Comparison of ENCODE assay signal across 29 mouse cellular contexts in genomic region chr8:125658926-125659325, GRCm38 (mm10). TPM values are rescaled to one million over a fixed set of nuclear protein-coding genes. Genes with fewer than 3 reads are reported as not detected.
DNase-seq lines count a peak whose midpoint lies in the region; ATAC-seq and TF ChIP-seq lines count a peak whose summit lies in the region.
"Had no signal": no experiment of that assay in that cellular context is flagged by ENCODE, and none has a peak within 500 bp of the region (broad histone marks: within the 10 kb centered on the region; RNA-seq: fewer than 3 reads in every experiment).

No protein-coding gene starts in this region.

- TF ChIP-seq CTCF in hindbrain, postnatal 0 days (IDR thresholded peaks at IDR 0.05; ENCODE audit: low read depth) = no peak

- no peak overlapping the region for H3K4me2 ChIP-seq in hindbrain, embryonic 14.5 days (replicated peaks)
- H3K4me2 ChIP-seq in hindbrain, embryonic 12.5 days (replicated peaks) = no peak overlapping the region
- no peak overlapping the region for H3K4me2 ChIP-seq in hindbrain, postnatal 0 days (ENCODE audit: low read depth, low read length)
- H3K4me2 ChIP-seq: embryonic facial prominence, embryonic 15.5 days; heart, embryonic 11.5 days; intestine, embryonic 15.5 days; limb, embryonic 15.5 days; liver, embryonic 13.5 days; midbrain, embryonic 13.5 days had no signal

- H3K4me3 ChIP-seq in hindbrain, embryonic 10.5 days = no peak overlapping the region
- no peak overlapping the region for H3K4me3 ChIP-seq in hindbrain, embryonic 14.5 days (replicated peaks; ENCODE audit: low read length)
- H3K4me3 ChIP-seq in hindbrain, embryonic 12.5 days = no peak overlapping the region
- H3K4me3 ChIP-seq in hindbrain, postnatal 0 days (ENCODE audit: low read length) = no peak overlapping the region
- H3K4me3 ChIP-seq: embryonic facial prominence, embryonic 10.5 days; embryonic facial prominence, embryonic 15.5 days; intestine, embryonic 15.5 days; limb, embryonic 10.5 days; limb, embryonic 15.5 days; liver, embryonic 13.5 days; midbrain, embryonic 13.5 days had no signal

- H3K9me3 ChIP-seq in hindbrain, embryonic 10.5 days = no peaks in the 10 kb centered on the region
- no peaks in the 10 kb centered on the region for H3K9me3 ChIP-seq in hindbrain, embryonic 14.5 days (ENCODE audit: control insufficient read depth, low read length)
- no peaks in the 10 kb centered on the region for H3K9me3 ChIP-seq in hindbrain, embryonic 12.5 days (replicated peaks)
- H3K9me3 ChIP-seq in hindbrain, postnatal 0 days (ENCODE audit: low read length) = no peaks in the 10 kb centered on the region
- H3K9me3 ChIP-seq: embryonic facial prominence, embryonic 10.5 days; embryonic facial prominence, embryonic 15.5 days; intestine, embryonic 15.5 days; limb, embryonic 10.5 days; limb, embryonic 15.5 days; liver, embryonic 13.5 days; midbrain, embryonic 13.5 days had no signal

- 69% methylated on average over 4 of the region's 4 CpGs for WGBS in hindbrain, embryonic 10.5 days
- whole genome bisulfite sequencing in hindbrain, embryonic 14.5 days = 49% methylated on average over 4 of the region's 4 CpGs
- WGBS in hindbrain, embryonic 12.5 days = 59% methylated on average over 4 of the region's 4 CpGs
- 30% methylated on average over 4 of the region's 4 CpGs for WGBS in hindbrain, postnatal 0 days

- H3K9ac ChIP-seq in hindbrain, embryonic 14.5 days = no peak overlapping the region
- no peak overlapping the region for H3K9ac ChIP-seq in hindbrain, embryonic 12.5 days
- no peak overlapping the region for H3K9ac ChIP-seq in hindbrain, postnatal 0 days (replicated peaks; ENCODE audit: low read length)
- H3K9ac ChIP-seq: embryonic facial prominence, embryonic 15.5 days; intestine, embryonic 15.5 days; limb, embryonic 15.5 days; liver, embryonic 13.5 days; midbrain, embryonic 13.5 days had no signal

- no peak; the same call in 1 of the 2 replicates for ATAC-seq in hindbrain, embryonic 14.5 days (ENCODE audit: low FRiP score)
- peak; percentile 55 for ATAC-seq in hindbrain, embryonic 12.5 days (ENCODE audit: low FRiP score)
- ATAC-seq in hindbrain, postnatal 0 days = no peak
- ATAC-seq: intestine, embryonic 15.5 days; lung, postnatal 0 days had no signal

- H3K4me1 ChIP-seq in hindbrain, embryonic 10.5 days (replicated peaks) = peaks cover 25% of the 10 kb centered on the region
- H3K4me1 ChIP-seq in hindbrain, embryonic 14.5 days (replicated peaks; ENCODE audit: control insufficient read depth, insufficient read depth, low read length) = peaks cover 13% of the 10 kb centered on the region; the same call in 1 of the 2 replicates
- H3K4me1 ChIP-seq in hindbrain, embryonic 12.5 days = peaks cover 8% of the 10 kb centered on the region; the same call in 1 of the 2 replicates
- peaks cover 7% of the 10 kb centered on the region; the same call in 1 of the 2 replicates for H3K4me1 ChIP-seq in hindbrain, postnatal 0 days (ENCODE audit: insufficient read depth, low read length)
- H3K4me1 ChIP-seq: intestine, embryonic 15.5 days; limb, embryonic 10.5 days; liver, embryonic 13.5 days had no signal

- no peaks in the 10 kb centered on the region for H3K36me3 ChIP-seq in hindbrain, embryonic 10.5 days
- H3K36me3 ChIP-seq in hindbrain, embryonic 14.5 days (replicated peaks; ENCODE audit: control insufficient read depth, insufficient read depth) = no peaks in the 10 kb centered on the region
- no peaks in the 10 kb centered on the region for H3K36me3 ChIP-seq in hindbrain, embryonic 12.5 days
- no peaks in the 10 kb centered on the region for H3K36me3 ChIP-seq in hindbrain, postnatal 0 days (ENCODE audit: insufficient read depth, low read length)
- H3K36me3 ChIP-seq: embryonic facial prominence, embryonic 10.5 days; embryonic facial prominence, embryonic 15.5 days; intestine, embryonic 15.5 days; limb, embryonic 10.5 days; limb, embryonic 15.5 days; liver, embryonic 13.5 days; midbrain, embryonic 13.5 days had no signal

- H3K27ac ChIP-seq in hindbrain, embryonic 10.5 days = peak overlapping the region; percentile 40; the same call in 1 of the 2 replicates
- H3K27ac ChIP-seq in hindbrain, embryonic 14.5 days = no peak overlapping the region
- 0 out of 2 replicates have a peak overlapping the region, but pooled peaks have one; percentile 1 for H3K27ac ChIP-seq in hindbrain, embryonic 12.5 days
- peak overlapping the region; percentile 26; the same call in 1 of the 2 replicates for H3K27ac ChIP-seq in hindbrain, postnatal 0 days
- H3K27ac ChIP-seq: embryonic facial prominence, embryonic 10.5 days; embryonic facial prominence, embryonic 15.5 days; intestine, embryonic 15.5 days; kidney, postnatal 0 days; limb, embryonic 10.5 days; limb, embryonic 15.5 days; liver, embryonic 13.5 days; macrophage; midbrain, embryonic 13.5 days; stomach, postnatal 0 days had no signal

- 0 out of 2 replicates have a peak, but pooled peaks cover 3% of the 10 kb centered on the region for H3K27me3 ChIP-seq in hindbrain, embryonic 10.5 days (ENCODE audit: insufficient read depth, poor library complexity, severe bottlenecking)
- H3K27me3 ChIP-seq in hindbrain, embryonic 14.5 days (ENCODE audit: control insufficient read depth, insufficient read depth, low read length) = no peaks in the 10 kb centered on the region
- H3K27me3 ChIP-seq in hindbrain, embryonic 12.5 days = peaks cover 4% of the 10 kb centered on the region; the same call in 1 of the 2 replicates
- no peaks in the 10 kb centered on the region for H3K27me3 ChIP-seq in hindbrain, postnatal 0 days (ENCODE audit: insufficient read depth, low read length)
- H3K27me3 ChIP-seq: embryonic facial prominence, embryonic 15.5 days; intestine, embryonic 15.5 days; limb, embryonic 15.5 days; liver, embryonic 13.5 days had no signal

- DNase-seq in hindbrain, embryonic 10.5 days (ENCODE audit: low spot score) = no peak
- DNase-seq in hindbrain, embryonic 14.5 days (ENCODE audit: low spot score) = no peak
- no peak for DNase-seq in hindbrain, postnatal 0 days (ENCODE audit: low spot score)
- DNase-seq in B cell, adult 2 months = no peak
- DNase-seq in thymus, postnatal 36 days = no peak
- DNase-seq: adrenal gland, adult 8-10 months; cerebellum, adult 8-10 months; cerebellum, postnatal 25 days; gastrocnemius, postnatal 25 days; heart, adult 18-20 months; kidney, adult 8-10 months; kidney, postnatal 4 days; layer of hippocampus, postnatal 36 days; liver, embryonic 13.5 days; lung, adult 18-20 months; right cerebral cortex, postnatal 4 days had no signal

RNA-seq across cellular contexts. Expression of gene Map10, which starts 10.7 kb away (rescaled TPM):
- 6.0 and 8.0 TPM in 2 replicates for polyA plus RNA-seq in hindbrain, embryonic 10.5 days (2016; fragmentation: Nextera tagmentation; extraction: Ambion mirVana)
- polyA plus RNA-seq in hindbrain, embryonic 14.5 days (2014; fragmentation: Nextera tagmentation; extraction: Ambion mirVana) = 8.7 and 10.2 TPM in 2 replicates
- polyA plus RNA-seq in hindbrain, embryonic 12.5 days (2016; fragmentation: Nextera tagmentation; extraction: Ambion mirVana) = 9.2 and 9.6 TPM in 2 replicates
- 9.7 and 13.4 TPM in 2 replicates for total RNA-seq in hindbrain, postnatal 0 days (2014; rRNA removed)
- polyA plus RNA-seq in hindbrain, postnatal 0 days (2015; fragmentation: Nextera tagmentation; extraction: Ambion mirVana) = 5.5 and 6.3 TPM in 2 replicates
- polyA plus RNA-seq: C2C12 had no signal
